Comparison of ENCODE assay signal across 8 mouse cellular contexts in genomic region chr17:24937266-24937665, GRCm38 (mm10). TPM values are rescaled to one million over a fixed set of nuclear protein-coding genes. Genes with fewer than 3 reads are reported as not detected.
DNase-seq lines count a peak whose midpoint lies in the region; ATAC-seq and TF ChIP-seq lines count a peak whose summit lies in the region.

No protein-coding gene starts in this region.

- no peak for DNase-seq in heart, postnatal 10 days
- DNase-seq in CH12.LX (ENCODE audit: extremely low read depth) = no peak
- no peak for DNase-seq in forebrain, embryonic 14.5 days (ENCODE audit: low spot score)
- no peak for DNase-seq in urinary bladder, postnatal 10 days (ENCODE audit: low spot score)
- DNase-seq in adrenal gland, postnatal 36 days = no peak
- DNase-seq in thymus, postnatal 14 days = no peak

- peaks cover 18% of the 10 kb centered on the region for H3K4me1 ChIP-seq in heart, embryonic 11.5 days (ENCODE audit: control insufficient read depth, insufficient read depth, low read length)
- H3K4me1 ChIP-seq in CH12.LX (ENCODE audit: control insufficient read depth in 1 of 2, insufficient read depth in 2 of 2) = peaks cover 8 to 43% of the 10 kb centered on the region in 2 experiments; a peak in 3 of 4 replicates
- H3K4me1 ChIP-seq in forebrain, embryonic 14.5 days (ENCODE audit: control insufficient read depth, insufficient read depth, low read length) = peaks cover 17% of the 10 kb centered on the region
- peaks cover 30% of the 10 kb centered on the region for H3K4me1 ChIP-seq in liver, embryonic 16.5 days (ENCODE audit: control insufficient read depth, low read depth, low read length)

- in situ Hi-C loops in CH12.LX (cut with MboI; ENCODE audit: low pct_ligation_motif_present, low pct_unique_long_range_greater_than_20kb, low sequenced_read_pairs) = no loop called here

- H3K4me3 ChIP-seq in heart, embryonic 11.5 days (ENCODE audit: low read depth, low read length) = peak overlapping the region; percentile 98
- peak overlapping the region; percentile 74 to 99 (median 98) for H3K4me3 ChIP-seq in CH12.LX (replicated peaks in 1 of 3; ENCODE audit: low read depth in 2 of 3, low read length in 2 of 3, poor library complexity in 1 of 3)
- peak overlapping the region; percentile 93 for H3K4me3 ChIP-seq in forebrain, embryonic 14.5 days (ENCODE audit: low read depth, low read length)
- H3K4me3 ChIP-seq in liver, embryonic 16.5 days (ENCODE audit: low read depth, low read length) = peak overlapping the region; percentile 78

- H3K36me3 ChIP-seq in heart, embryonic 11.5 days (ENCODE audit: control insufficient read depth, insufficient read depth, low read length) = no peaks in the 10 kb centered on the region
- H3K36me3 ChIP-seq in CH12.LX (replicated peaks in 1 of 2; ENCODE audit: control insufficient read depth in 1 of 2, insufficient read depth in 1 of 2, low read length in 1 of 2) = peaks cover 5 to 33% of the 10 kb centered on the region in 2 experiments
- 0 out of 2 replicates have a peak, but pooled peaks cover 11% of the 10 kb centered on the region for H3K36me3 ChIP-seq in forebrain, embryonic 14.5 days (ENCODE audit: control insufficient read depth, insufficient read depth, low read length)
- H3K36me3 ChIP-seq in liver, embryonic 16.5 days (ENCODE audit: control insufficient read depth, insufficient read depth) = 0 out of 2 replicates have a peak, but pooled peaks cover 2% of the 10 kb centered on the region

- intact Hi-C loops in heart, postnatal 10 days (cut with DNase I) = no loop called here

- H3K27me3 ChIP-seq in heart, embryonic 11.5 days (ENCODE audit: control insufficient read depth, insufficient read depth, low read length) = no peaks in the 10 kb centered on the region
- H3K27me3 ChIP-seq in CH12.LX (replicated peaks) = no peaks in the 10 kb centered on the region
- H3K27me3 ChIP-seq in forebrain, embryonic 14.5 days (replicated peaks; ENCODE audit: control insufficient read depth, insufficient read depth, low read length) = no peaks in the 10 kb centered on the region
- no peaks in the 10 kb centered on the region for H3K27me3 ChIP-seq in liver, embryonic 16.5 days (ENCODE audit: control insufficient read depth, insufficient read depth, low read depth, low read length)

- peaks cover 39% of the 10 kb centered on the region for H3K79me2 ChIP-seq in CH12.LX (replicated peaks; ENCODE audit: control insufficient read depth, extremely low read depth, insufficient read depth, poor library complexity, severe bottlenecking)

- peak in 1 of 2 experiments; percentile 47; a peak in 2 of 4 replicates for TF ChIP-seq CTCF in CH12.LX (conservative IDR thresholded peaks at IDR 0.05 in 1 of 2, IDR thresholded peaks at IDR 0.05 in 1 of 2; ENCODE audit: low read depth in 2 of 2, low read length in 2 of 2)

- TF ChIP-seq EP300 in CH12.LX (IDR thresholded peaks at IDR 0.05; ENCODE audit: low read length) = no peak

- ATAC-seq in heart, embryonic 11.5 days (replicated peaks; ENCODE audit: insufficient number of reproducible peaks, low FRiP score, low TSS enrichment) = no peak
- ATAC-seq in forebrain, embryonic 14.5 days = no peak
- ATAC-seq in liver, embryonic 16.5 days (ENCODE audit: low read depth) = no peak

- 48% methylated on average over 6 of the region's 6 CpGs for WGBS in heart, embryonic 11.5 days (ENCODE audit: insufficient replicate concordance)
- 45% methylated on average over 6 of the region's 6 CpGs for WGBS in forebrain, embryonic 14.5 days
- WGBS in liver, embryonic 16.5 days (ENCODE audit: insufficient replicate concordance) = 47% methylated on average over 6 of the region's 6 CpGs

- TF ChIP-seq POLR2A in CH12.LX (IDR thresholded peaks at IDR 0.05; ENCODE audit: low read depth, low read length) = no peak

- H3K4me2 ChIP-seq in heart, embryonic 11.5 days = peak overlapping the region; percentile 85
- H3K4me2 ChIP-seq in CH12.LX (ENCODE audit: insufficient read depth, low read depth, poor library complexity, severe bottlenecking) = peak overlapping the region; percentile 67
- H3K4me2 ChIP-seq in forebrain, embryonic 14.5 days (ENCODE audit: low read length) = peak overlapping the region; percentile 86
- peak overlapping the region; percentile 95 for H3K4me2 ChIP-seq in liver, embryonic 16.5 days (ENCODE audit: low read depth, low read length)

- peak overlapping the region; percentile 93 for H3K9ac ChIP-seq in heart, embryonic 11.5 days (ENCODE audit: low read depth, low read length)
- H3K9ac ChIP-seq in CH12.LX (ENCODE audit: insufficient read depth, low read depth) = peak overlapping the region; percentile 88
- H3K9ac ChIP-seq in forebrain, embryonic 14.5 days (ENCODE audit: low read length) = peak overlapping the region; percentile 94
- H3K9ac ChIP-seq in liver, embryonic 16.5 days (ENCODE audit: low read depth, low read length) = peak overlapping the region; percentile 90

- H3K9me3 ChIP-seq in heart, embryonic 11.5 days (replicated peaks; ENCODE audit: control insufficient read depth, low read length) = no peaks in the 10 kb centered on the region
- H3K9me3 ChIP-seq in CH12.LX (replicated peaks; ENCODE audit: low read length) = no peaks in the 10 kb centered on the region
- H3K9me3 ChIP-seq in forebrain, embryonic 14.5 days (replicated peaks; ENCODE audit: control insufficient read depth, low read length) = no peaks in the 10 kb centered on the region
- H3K9me3 ChIP-seq in liver, embryonic 16.5 days (replicated peaks; ENCODE audit: control insufficient read depth, low read length) = no peaks in the 10 kb centered on the region

- H3K27ac ChIP-seq in heart, embryonic 11.5 days (ENCODE audit: low read depth, low read length) = peak overlapping the region; percentile 76
- H3K27ac ChIP-seq in CH12.LX (ENCODE audit: insufficient read depth, low read depth) = peak overlapping the region; percentile 65
- peak overlapping the region; percentile 80 for H3K27ac ChIP-seq in forebrain, embryonic 14.5 days (ENCODE audit: low read depth, low read length)
- H3K27ac ChIP-seq in liver, embryonic 16.5 days (ENCODE audit: low read length) = peak overlapping the region; percentile 90

- dilution Hi-C loops in CH12.LX (cut with MboI; ENCODE audit: extremely low pct_ligation_motif_present, extremely low pct_unique_long_range_greater_than_20kb, low sequenced_read_pairs) = no loop called here

- no peak for TF ChIP-seq RAD21 in CH12.LX (IDR thresholded peaks at IDR 0.05; ENCODE audit: low read depth, low read length)

TF ChIP-seq in CH12.LX, 34 proteins besides CTCF, POLR2A, EP300 and RAD21 (continues in another document):
- TF ChIP-seq JUND (conservative IDR thresholded peaks at IDR 0.05; ENCODE audit: low read depth, low read length) (0 out of 2 replicates have a peak, but pooled peaks have one; percentile 7), ZNF384 (IDR thresholded peaks at IDR 0.05; ENCODE audit: low read depth, low read length) (peak; percentile 59; the same call in 1 of the 2 replicates)

RNA-seq across cellular contexts. Expression of gene Mapk8ip3, which starts 0.5 kb away (rescaled TPM):
- 33.0 and 34.2 TPM in 2 replicates for polyA plus RNA-seq in heart, embryonic 11.5 days (2014; fragmentation: Nextera tagmentation; extraction: Ambion mirVana)
- 10 to 100 TPM; 64.0 to 66.9 TPM for total RNA-seq in heart, postnatal 10 days (2021)
- total RNA-seq in CH12.LX (2012; rRNA removed) (34.1 and 34.2 TPM in 2 replicates), CH12.LX (2014; rRNA removed) (14.5 and 15.8 TPM in 2 replicates)
- 41.4 and 44.0 TPM in 2 replicates for polyA plus RNA-seq in CH12.LX (2012; ENCODE audit: insufficient read length, low read depth)
- 49.9 and 76.1 TPM in 2 replicates for polyA plus RNA-seq in forebrain, embryonic 14.5 days (2014; fragmentation: Nextera tagmentation; extraction: Ambion mirVana)
- 9.5 and 11.6 TPM in 2 replicates for polyA plus RNA-seq in liver, embryonic 16.5 days (2015; fragmentation: Nextera tagmentation; extraction: Ambion mirVana)
- total RNA-seq in adrenal gland, postnatal 36 days (2021) = 100 to 1,000 TPM in 1 of 2 experiments, 10 to 100 TPM in 1; 82.1 to 126 TPM

RNA-seq across cellular contexts. Expression of gene Jpt2, which starts 23.2 kb away (rescaled TPM):
- polyA plus RNA-seq in heart, embryonic 11.5 days (2014; fragmentation: Nextera tagmentation; extraction: Ambion mirVana) = 109 and 148 TPM in 2 replicates
- total RNA-seq in heart, postnatal 10 days (2021) = 10 to 100 TPM; 19.4 to 22.9 TPM
- total RNA-seq in CH12.LX (2012; rRNA removed) (33.5 and 48.9 TPM in 2 replicates), CH12.LX (2014; rRNA removed) (67.6 and 70.9 TPM in 2 replicates)
- 60.2 and 62.9 TPM in 2 replicates for polyA plus RNA-seq in CH12.LX (2012; ENCODE audit: insufficient read length, low read depth)
- 73.4 and 81.1 TPM in 2 replicates for polyA plus RNA-seq in forebrain, embryonic 14.5 days (2014; fragmentation: Nextera tagmentation; extraction: Ambion mirVana)
- polyA plus RNA-seq in liver, embryonic 16.5 days (2015; fragmentation: Nextera tagmentation; extraction: Ambion mirVana) = 52.6 and 53.6 TPM in 2 replicates
- total RNA-seq in adrenal gland, postnatal 36 days (2021) = 10 to 100 TPM; 25.1 to 26.4 TPM

RNA-seq across cellular contexts. Expression of gene Nme3, which starts 41.0 kb away (rescaled TPM):
- 35.7 and 37.9 TPM in 2 replicates for polyA plus RNA-seq in heart, embryonic 11.5 days (2014; fragmentation: Nextera tagmentation; extraction: Ambion mirVana)
- 10 to 100 TPM; 45.4 to 54.6 TPM for total RNA-seq in heart, postnatal 10 days (2021)
- total RNA-seq in CH12.LX (2012; rRNA removed) (16.7 and 22.0 TPM in 2 replicates), CH12.LX (2014; rRNA removed) (11.4 and 11.9 TPM in 2 replicates)
- 13.8 and 14.4 TPM in 2 replicates for polyA plus RNA-seq in CH12.LX (2012; ENCODE audit: insufficient read length, low read depth)
- 79.7 and 93.4 TPM in 2 replicates for polyA plus RNA-seq in forebrain, embryonic 14.5 days (2014; fragmentation: Nextera tagmentation; extraction: Ambion mirVana)
- polyA plus RNA-seq in liver, embryonic 16.5 days (2015; fragmentation: Nextera tagmentation; extraction: Ambion mirVana) = 46.7 and 54.0 TPM in 2 replicates
- total RNA-seq in adrenal gland, postnatal 36 days (2021) = 100 to 1,000 TPM in 1 of 2 experiments, 10 to 100 TPM in 1; 51.3 to 113 TPM

RNA-seq across cellular contexts. Expression of gene Mrps34, which starts 42.4 kb away (rescaled TPM):
- 85.6 and 92.1 TPM in 2 replicates for polyA plus RNA-seq in heart, embryonic 11.5 days (2014; fragmentation: Nextera tagmentation; extraction: Ambion mirVana)
- total RNA-seq in heart, postnatal 10 days (2021) = 100 to 1,000 TPM; 114 to 116 TPM
- total RNA-seq in CH12.LX (2012; rRNA removed) (57.2 and 61.7 TPM in 2 replicates), CH12.LX (2014; rRNA removed) (50.9 and 56.5 TPM in 2 replicates)
- polyA plus RNA-seq in CH12.LX (2012; ENCODE audit: insufficient read length, low read depth) = 73.5 and 80.5 TPM in 2 replicates
- 73.5 and 78.4 TPM in 2 replicates for polyA plus RNA-seq in forebrain, embryonic 14.5 days (2014; fragmentation: Nextera tagmentation; extraction: Ambion mirVana)
- polyA plus RNA-seq in liver, embryonic 16.5 days (2015; fragmentation: Nextera tagmentation; extraction: Ambion mirVana) = 48.9 and 50.7 TPM in 2 replicates
- total RNA-seq in adrenal gland, postnatal 36 days (2021) = 100 to 1,000 TPM; 109 to 177 TPM

RNA-seq across cellular contexts. Expression of gene Eme2, which starts 42.4 kb away (rescaled TPM):
- 15.3 and 19.3 TPM in 2 replicates for polyA plus RNA-seq in heart, embryonic 11.5 days (2014; fragmentation: Nextera tagmentation; extraction: Ambion mirVana)
- total RNA-seq in heart, postnatal 10 days (2021) = 10 to 100 TPM; 17.1 to 23.7 TPM
- total RNA-seq in CH12.LX (2012; rRNA removed) (19.7 and 33.1 TPM in 2 replicates), CH12.LX (2014; rRNA removed) (12.7 and 13.5 TPM in 2 replicates)
- polyA plus RNA-seq in CH12.LX (2012; ENCODE audit: insufficient read length, low read depth) = 16.9 and 19.1 TPM in 2 replicates
- 18.2 and 23.3 TPM in 2 replicates for polyA plus RNA-seq in forebrain, embryonic 14.5 days (2014; fragmentation: Nextera tagmentation; extraction: Ambion mirVana)
- 12.1 and 12.2 TPM in 2 replicates for polyA plus RNA-seq in liver, embryonic 16.5 days (2015; fragmentation: Nextera tagmentation; extraction: Ambion mirVana)
- 10 to 100 TPM; 41.0 to 42.3 TPM for total RNA-seq in adrenal gland, postnatal 36 days (2021)
